Mouse (Mus musculus) C3H10T1/2 (cell line): ENCODE results near the gene Gpr87. TPM values are rescaled to one million over a fixed set of nuclear protein-coding genes. Genes with fewer than 3 reads are reported as not detected.

Source experiments
- polyA plus RNA-seq, 2 experiments: library from polyadenylated mRNA; unstranded; fragments of >200 nt; fragmentation: generic; extraction: Trizol; gene quantifications; one replicate each; pipeline ENCODE4 v1.2.1; 2012; ENCODE audit warnings: missing spikeins in 2 of 2

The Gpr87 gene
- not detected for polyA plus RNA-seq

GRCm38 (mm10) chr3:59194938-59195337 lies at the start of gene Gpr87:
Gene Gpr87 (minus strand): TSS chr3:59195104.

GRCm38 (mm10) chr3:59210727-59211126 lies 15.8 kb upstream of the Gpr87 start, which contains the start of gene P2ry13:
Gene P2ry13 (minus strand): TSS chr3:59210882.

DNA sequence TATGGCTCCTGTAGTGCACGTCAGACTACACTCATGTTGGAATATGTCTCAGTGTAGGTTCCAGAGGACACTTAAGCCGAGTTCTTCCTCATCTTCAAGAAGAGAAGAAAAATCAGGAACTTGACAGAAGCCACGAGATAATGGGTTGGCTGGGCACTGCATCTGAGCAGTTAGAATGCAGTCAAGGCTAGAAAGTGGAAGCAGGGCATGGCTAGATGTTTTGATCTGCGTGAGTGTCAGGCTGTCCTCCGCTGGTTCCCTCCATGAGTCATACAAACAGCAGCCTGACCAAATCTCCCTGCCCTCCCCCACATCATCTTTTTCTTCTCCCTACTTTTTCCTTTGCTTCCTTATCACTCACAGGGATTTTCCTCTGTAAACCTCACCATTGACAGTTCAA lies 41.5 kb downstream of the Gpr87 start, which contains the start of gene P2ry14:
Gene P2ry14 (minus strand): TSS at position 195 of the 400 bp plus-strand sequence.

Other genes with a start within 250 kb of the Gpr87 start
- gene Med12l, start 189.3 kb downstream of the Gpr87 start, polyA plus RNA-seq = under 1 TPM in 1 of 2 experiments, not detected in 1; 0.02 TPM
- not detected for gene Gpr171, start 93.3 kb downstream of the Gpr87 start, polyA plus RNA-seq
- gene P2ry14, start 41.5 kb downstream of the Gpr87 start, polyA plus RNA-seq = under 1 TPM in 1 of 2 experiments, not detected in 1; 0.07 TPM
- gene P2ry13, start 15.8 kb upstream of the Gpr87 start, polyA plus RNA-seq = not detected
- gene P2ry12, start 67.8 kb upstream of the Gpr87 start, polyA plus RNA-seq = not detected
- gene Igsf10, start 149.3 kb upstream of the Gpr87 start, polyA plus RNA-seq = 1 to 10 TPM in 1 of 2 experiments, under 1 TPM in 1; 0.01 to 5.5 TPM